Mouse (Mus musculus) lung, postnatal 25 days (tissue): ENCODE results near the gene Phc2.
"Not testable (repeated sequence)": the region's sequence is repeated elsewhere in the genome, so short reads cannot be mapped to it uniquely, and the experiment has no call there.

ENCODE experiments used
- DNase-seq: peaks from one replicate; pipeline ENCODE4 v3.0.0; 2022; ENCODE audit warnings: low spot score

The Phc2 gene

GRCm38 (mm10) chr4:128654505-128655381 lies at the start of gene Phc2:
TSS of gene Phc2 (plus strand) at chr4:128654702.
- peak; percentile 96 for DNase-seq

GRCm38 (mm10) chr4:128606586-128606985 lies 47.9 kb upstream of the Phc2 start:
- DNase-seq = no peak

- no peak for DNase-seq
Observed at GRCm38 (mm10) chr4:128607661-128608060, 46.8 kb upstream of the Phc2 start.

- DNase-seq = no peak
Observed at GRCm38 (mm10) chr4:128609276-128609924, 45.1 kb upstream of the Phc2 start.

GRCm38 (mm10) chr4:128609925-128610402 lies 44.5 kb upstream of the Phc2 start, which contains the start of gene Zscan20:
TSS of gene Zscan20 (minus strand) at chr4:128610098.
- DNase-seq = peak; percentile 99

GRCm38 (mm10) chr4:128610706-128611105 lies 43.8 kb upstream of the Phc2 start:
- no peak for DNase-seq

- DNase-seq = not testable (repeated sequence)
Observed at GRCm38 (mm10) chr4:128611726-128612125, 42.8 kb upstream of the Phc2 start.

- peak; percentile 39 for DNase-seq
Observed at GRCm38 (mm10) chr4:128613326-128613725, 41.2 kb upstream of the Phc2 start.

- DNase-seq = no peak
Observed at GRCm38 (mm10) chr4:128615761-128616160, 38.7 kb upstream of the Phc2 start.

- DNase-seq = no peak
Observed at GRCm38 (mm10) chr4:128617363-128618120, 37.0 kb upstream of the Phc2 start.

GRCm38 (mm10) chr4:128618246-128618911 lies 36.1 kb upstream of the Phc2 start, which contains the start of gene Tlr12:
TSS of gene Tlr12 (minus strand) at chr4:128618619.
- no peak for DNase-seq

GRCm38 (mm10) chr4:128618963-128619362 lies 35.5 kb upstream of the Phc2 start:
- DNase-seq = no peak

- no peak for DNase-seq
Observed at GRCm38 (mm10) chr4:128620572-128620971, 33.9 kb upstream of the Phc2 start.

GRCm38 (mm10) chr4:128621109-128621508 lies 33.4 kb upstream of the Phc2 start:
- DNase-seq = no peak

GRCm38 (mm10) chr4:128635451-128635850 lies 19.1 kb upstream of the Phc2 start:
- peak; percentile 59 for DNase-seq

- no peak for DNase-seq
Observed at GRCm38 (mm10) chr4:128635894-128636585, 18.5 kb upstream of the Phc2 start.

GRCm38 (mm10) chr4:128637250-128637649 lies 17.3 kb upstream of the Phc2 start:
- DNase-seq = no peak

GRCm38 (mm10) chr4:128638265-128638923 lies 16.1 kb upstream of the Phc2 start:
- DNase-seq = no peak

- no peak for DNase-seq
Observed at GRCm38 (mm10) chr4:128641766-128642717, 12.5 kb upstream of the Phc2 start.
